Mouse (Mus musculus) embryonic facial prominence, embryonic 11.5 days (tissue): ENCODE data around the gene Ubr7. TPM values are rescaled to one million over a fixed set of nuclear protein-coding genes. Genes with fewer than 3 reads are reported as not detected.
A peak's percentile ranks its signal among the peaks of the same experiment; 100 is the strongest.

ENCODE experiments used
- ATAC-seq: fragments of 200-750 bp; cut with Nextera tagmentation; replicated peaks from 2 replicates; pipeline ENCODE4 v1.8.0; 2017; ENCODE audit warnings: low read depth; ENCODE audit not compliant: insufficient number of reproducible peaks, low FRiP score, low TSS enrichment
- DNase-seq: peaks from one replicate; pipeline ENCODE4 v3.0.0-alpha.2; 2015; ENCODE audit warnings: low spot score
- H3K27ac ChIP-seq: fragments of 300-500 bp; sonication (generic); replicated peaks from 2 replicates; pipeline ENCODE4 v1.5.1; 2014; ENCODE audit warnings: mild to moderate bottlenecking, low read depth, low read length, control low read depth
- H3K27me3 ChIP-seq: fragments of 300-500 bp; sonication (generic); 2 replicates; pipeline ENCODE4 v1.6.1; 2014; ENCODE audit warnings: mild to moderate bottlenecking, low read length, moderate library complexity, mixed read lengths; ENCODE audit not compliant: control insufficient read depth, insufficient read depth
- H3K36me3 ChIP-seq: fragments of 300-500 bp; sonication (generic); replicated peaks from 2 replicates; pipeline ENCODE4 v1.6.1; 2014; ENCODE audit warnings: low read depth, mild to moderate bottlenecking, low read length, moderate library complexity, mixed read lengths; ENCODE audit not compliant: control insufficient read depth, insufficient read depth
- H3K4me1 ChIP-seq: fragments of 300-500 bp; sonication (generic); 2 replicates; pipeline ENCODE4 v1.6.1; 2014; ENCODE audit warnings: low read length, mixed read lengths; ENCODE audit not compliant: control insufficient read depth, insufficient read depth
- H3K4me2 ChIP-seq: fragments of 300-500 bp; sonication (generic); 2 replicates; pipeline ENCODE4 v1.6.1; 2014; ENCODE audit warnings: low read depth, mild to moderate bottlenecking, control low read depth, low read length, moderate library complexity
- H3K4me3 ChIP-seq: fragments of 300-500 bp; sonication (generic); 2 replicates; pipeline ENCODE4 v1.5.1; 2014; ENCODE audit warnings: low read depth, low read length, control low read depth
- H3K9ac ChIP-seq: fragments of 300-500 bp; sonication (generic); replicated peaks from 2 replicates; pipeline ENCODE4 v1.6.1; 2014; ENCODE audit warnings: mild to moderate bottlenecking, control low read depth, low read length
- H3K9me3 ChIP-seq: fragments of 300-500 bp; sonication (generic); replicated peaks from 2 replicates; pipeline ENCODE4 v1.6.1; 2016; ENCODE audit warnings: mild to moderate bottlenecking, low read length, inconsistent platforms, mixed read lengths; ENCODE audit not compliant: control insufficient read depth
- WGBS: fragments of 180-500 bp; shearing (Covaris S2); extraction: QIAGEN DNeasy Blood & Tissue Kit; methylation state at CpG from one replicate; pipeline ENCODE4 v1.1.7; 2014; 5-methylcytosine and 5-hydroxymethylcytosine counted together
- polyA plus RNA-seq: library from polyadenylated mRNA; unstranded; fragments of >200 nt; fragmentation: Nextera tagmentation; extraction: Ambion mirVana; gene quantifications from 2 replicates; pipeline ENCODE4 v1.2.1, GENCODE M21; 2014

Gene Ubr7
- 61.7 and 68.1 TPM in 2 replicates for polyA plus RNA-seq

DNA sequence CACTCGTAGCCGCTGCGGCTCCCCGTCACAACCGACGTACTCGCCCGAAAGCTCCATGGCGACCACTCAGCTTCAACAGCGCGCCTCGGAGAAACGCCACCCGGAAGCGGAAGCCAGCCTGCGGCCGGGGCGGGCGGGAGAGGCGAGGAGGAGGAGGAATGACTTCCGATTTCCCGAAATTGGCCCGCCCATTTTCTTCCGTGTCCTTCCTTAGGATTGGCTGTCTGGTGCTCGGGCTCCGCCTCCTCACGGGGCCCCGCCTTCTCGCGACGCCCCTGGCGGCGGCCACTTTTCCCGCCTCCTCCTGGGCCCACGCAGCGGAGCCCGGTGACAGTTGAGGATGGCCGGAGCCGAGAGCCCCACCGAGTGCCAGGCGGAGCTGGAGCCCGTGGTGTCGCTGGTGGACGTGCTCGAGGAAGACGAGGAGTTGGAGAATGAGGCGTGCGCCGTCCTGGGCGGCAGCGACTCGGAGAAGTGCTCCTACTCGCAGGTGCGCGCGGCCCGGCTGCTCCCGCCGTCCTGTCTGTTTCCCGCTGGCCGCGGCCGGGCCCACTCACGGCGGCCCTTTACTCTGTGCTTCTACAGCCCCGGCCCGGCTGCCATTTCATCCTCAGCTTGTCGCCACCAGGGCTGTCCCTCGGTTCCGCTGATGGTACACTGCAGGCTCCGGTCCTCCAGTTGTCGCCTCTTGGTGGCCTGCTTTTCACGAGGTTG lies at the start of gene Ubr7, which contains the start of the genes Gm28051 and Gon7:
Ubr7 (plus strand) TSS at position 279 of the 714 bp plus-strand sequence.
Gm28051 (minus strand) TSS at position 77 of the 714 bp plus-strand sequence.
Gon7 (minus strand) TSS at position 115 of the 714 bp plus-strand sequence.
- H3K27ac ChIP-seq: peak within 1 kb of the TSS; percentile 75
- no peaks in the 10 kb centered on the region for H3K36me3 ChIP-seq
- peak within 1 kb of the TSS; percentile 77 for H3K4me3 ChIP-seq
- DNase-seq (peak; percentile 99), ATAC-seq (peak; percentile 95)
- H3K27me3 ChIP-seq: no peaks in the 10 kb centered on the region
- H3K9ac ChIP-seq: peak within 1 kb of the TSS; percentile 77
- under 1% methylated on average over 73 of the region's 73 CpGs for WGBS
- peaks cover 5% of the 10 kb centered on the region; the same call in 1 of the 2 replicates for H3K4me1 ChIP-seq
- peak within 1 kb of the TSS; percentile 72 for H3K4me2 ChIP-seq
- H3K9me3 ChIP-seq: no peaks in the 10 kb centered on the region

DNA sequence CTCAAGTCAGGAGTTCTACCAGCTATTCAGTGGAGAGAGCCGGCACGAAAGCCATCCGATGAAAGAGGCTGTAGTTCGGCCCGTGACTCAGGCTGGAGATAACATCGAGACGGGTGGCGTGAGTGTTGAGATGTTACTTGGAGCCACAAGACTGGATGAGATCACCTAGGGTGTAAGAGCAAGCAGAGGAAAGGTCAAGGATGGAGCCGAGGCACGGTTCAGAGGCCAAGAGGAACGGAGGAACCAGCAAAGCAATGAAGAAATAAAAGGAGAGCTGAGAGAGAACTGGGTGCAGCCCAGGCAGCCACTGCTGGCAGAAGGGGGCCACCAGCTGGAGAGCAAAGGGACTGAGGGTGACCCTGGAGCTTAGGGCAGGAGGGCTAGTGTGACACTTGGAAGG lies 49.5 kb upstream of the Ubr7 start:
- no peaks in the 10 kb centered on the region for H3K36me3 ChIP-seq
- H3K9me3 ChIP-seq: no peaks in the 10 kb centered on the region
- H3K9ac ChIP-seq: no peak overlapping the region
- H3K4me2 ChIP-seq: no peak overlapping the region
- H3K27ac ChIP-seq: no peak overlapping the region
- 82% methylated on average over 11 of the region's 11 CpGs for WGBS
- H3K27me3 ChIP-seq: no peaks in the 10 kb centered on the region
- DNase-seq (no peak), ATAC-seq (no peak)
- H3K4me1 ChIP-seq: peaks cover 4% of the 10 kb centered on the region; the same call in 1 of the 2 replicates
- H3K4me3 ChIP-seq: no peak overlapping the region

DNA sequence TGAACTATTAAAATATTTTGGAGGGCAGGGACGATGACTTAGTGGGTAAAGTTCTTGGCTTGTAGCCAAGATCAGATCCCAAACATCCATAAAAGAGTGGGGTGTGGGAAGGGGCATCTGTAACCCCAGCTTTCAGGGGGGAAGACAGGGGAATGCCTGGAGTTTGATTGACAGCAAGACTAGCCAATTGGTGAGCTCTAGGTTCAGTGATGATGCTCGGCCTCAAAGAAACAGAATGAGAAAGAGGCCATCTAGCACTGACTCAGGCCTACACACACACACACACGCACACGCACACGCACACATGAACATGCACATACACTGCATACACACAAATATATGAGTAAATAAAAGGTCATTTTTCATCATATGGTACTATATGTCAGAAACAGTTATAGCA lies 47.9 kb upstream of the Ubr7 start:
- H3K4me3 ChIP-seq: no peak overlapping the region
- no peaks in the 10 kb centered on the region for H3K36me3 ChIP-seq
- 84% methylated on average over 5 of the region's 5 CpGs for WGBS
- H3K9ac ChIP-seq: no peak overlapping the region
- H3K4me1 ChIP-seq: no peaks in the 10 kb centered on the region
- ATAC-seq (no peak), DNase-seq (no peak)
- H3K27me3 ChIP-seq: no peaks in the 10 kb centered on the region
- H3K9me3 ChIP-seq: no peaks in the 10 kb centered on the region
- no peak overlapping the region for H3K27ac ChIP-seq
- H3K4me2 ChIP-seq: no peak overlapping the region

DNA sequence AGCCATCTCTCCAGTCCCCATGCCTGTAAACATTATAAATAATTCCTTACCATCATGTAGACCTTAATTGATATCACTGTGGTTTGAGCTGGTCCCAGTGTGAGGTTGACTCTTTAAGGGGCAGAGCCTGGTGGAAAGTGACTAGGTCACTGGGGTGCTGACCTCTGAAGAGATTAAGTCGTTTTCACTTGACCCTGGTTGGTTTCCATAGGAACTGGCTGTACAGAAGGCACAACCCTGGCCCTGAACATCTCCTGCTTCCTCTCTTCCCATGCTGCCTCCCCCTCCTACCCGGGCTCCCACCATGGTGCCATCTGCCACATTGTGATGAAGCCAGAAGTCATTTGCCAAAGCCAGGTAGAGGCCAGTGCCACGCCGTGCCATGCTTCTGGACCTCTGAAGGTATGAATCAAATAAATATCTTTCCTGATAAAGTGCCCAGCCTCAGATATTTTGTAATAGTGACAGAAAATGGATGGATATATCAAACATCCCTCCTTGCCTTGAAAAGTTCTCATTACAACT lies 46.9 kb upstream of the Ubr7 start:
- Histone ChIP-seq H3K9ac (no peak overlapping the region), H3K27me3 (no peaks in the 10 kb centered on the region), H3K27ac (no peak overlapping the region), H3K36me3 (no peaks in the 10 kb centered on the region), H3K4me2 (no peak overlapping the region), H3K4me1 (no peaks in the 10 kb centered on the region), H3K4me3 (no peak overlapping the region), H3K9me3 (no peaks in the 10 kb centered on the region)
- ATAC-seq (no peak), DNase-seq (no peak)
- WGBS: 53% methylated on average over 4 of the region's 4 CpGs

DNA sequence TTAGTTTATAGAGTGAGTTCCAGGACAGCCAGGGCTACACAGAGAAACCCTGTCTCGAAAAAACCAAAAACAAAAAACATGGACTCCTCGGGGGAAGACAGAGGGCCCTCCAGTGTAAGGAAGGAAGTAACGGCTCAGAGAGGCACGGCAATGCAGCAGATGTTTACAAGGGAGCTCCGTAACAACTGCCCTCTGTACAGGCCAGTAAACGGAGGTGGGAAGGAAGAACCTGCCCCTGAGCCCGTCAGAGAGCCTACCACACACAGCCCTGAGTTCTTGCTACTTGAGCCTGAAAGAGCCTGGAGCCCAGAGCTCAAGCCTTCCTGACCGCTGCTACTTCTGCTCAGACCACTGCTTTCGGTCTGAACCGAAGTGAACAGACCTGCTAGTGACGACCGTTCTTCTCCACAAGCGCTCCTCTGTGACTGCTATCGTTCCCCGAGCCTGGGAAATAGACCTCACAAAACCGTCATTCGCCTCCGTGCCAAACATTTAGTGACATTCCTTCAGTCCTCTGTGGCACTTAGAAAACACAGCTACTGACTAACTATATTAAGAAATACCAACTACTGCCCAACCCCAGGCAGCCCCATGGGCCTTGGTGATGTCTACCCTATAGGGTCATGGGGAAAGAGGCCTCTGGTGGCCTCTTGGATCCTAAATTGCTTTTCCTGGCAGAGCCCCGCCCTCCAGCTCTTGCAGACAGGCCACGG lies 44.5 kb upstream of the Ubr7 start:
- DNase-seq: no peak
- no peaks in the 10 kb centered on the region for H3K27me3 ChIP-seq
- no peak for ATAC-seq
- H3K9ac ChIP-seq: no peak overlapping the region; the same call in 1 of the 2 replicates
- H3K27ac ChIP-seq: no peak overlapping the region
- no peaks in the 10 kb centered on the region for H3K9me3 ChIP-seq
- no peak overlapping the region for H3K4me3 ChIP-seq
- WGBS: 67% methylated on average over 20 of the region's 20 CpGs
- no peaks in the 10 kb centered on the region for H3K4me1 ChIP-seq
- no peak overlapping the region for H3K4me2 ChIP-seq
- H3K36me3 ChIP-seq: no peaks in the 10 kb centered on the region

DNA sequence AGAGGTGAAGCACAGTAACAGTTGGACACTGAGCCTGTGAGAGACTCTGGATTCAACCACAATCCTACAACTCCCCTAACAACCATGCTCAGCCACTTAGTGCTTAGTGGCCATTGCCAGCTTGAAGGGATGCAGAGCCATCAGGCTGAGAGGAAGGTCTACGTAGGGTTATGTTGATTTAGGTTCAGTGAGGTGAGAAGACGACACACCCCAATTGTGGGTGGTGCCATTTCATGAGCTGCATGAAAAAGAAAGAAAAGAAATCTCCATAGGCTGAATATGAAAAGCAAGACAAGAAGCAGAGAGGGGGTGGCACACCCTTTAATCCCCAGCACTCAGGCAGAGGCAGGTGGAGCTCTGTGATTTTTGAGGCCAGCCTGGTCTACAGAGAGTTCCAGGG lies 43.7 kb upstream of the Ubr7 start:
- H3K4me1 ChIP-seq: no peaks in the 10 kb centered on the region
- DNase-seq (no peak), ATAC-seq (no peak)
- 78% methylated on average over 2 of the region's 2 CpGs for WGBS
- H3K9me3 ChIP-seq: no peaks in the 10 kb centered on the region
- no peaks in the 10 kb centered on the region for H3K27me3 ChIP-seq
- no peak overlapping the region for H3K4me2 ChIP-seq
- no peak overlapping the region for H3K4me3 ChIP-seq
- no peak overlapping the region for H3K27ac ChIP-seq
- no peaks in the 10 kb centered on the region for H3K36me3 ChIP-seq
- no peak overlapping the region for H3K9ac ChIP-seq

DNA sequence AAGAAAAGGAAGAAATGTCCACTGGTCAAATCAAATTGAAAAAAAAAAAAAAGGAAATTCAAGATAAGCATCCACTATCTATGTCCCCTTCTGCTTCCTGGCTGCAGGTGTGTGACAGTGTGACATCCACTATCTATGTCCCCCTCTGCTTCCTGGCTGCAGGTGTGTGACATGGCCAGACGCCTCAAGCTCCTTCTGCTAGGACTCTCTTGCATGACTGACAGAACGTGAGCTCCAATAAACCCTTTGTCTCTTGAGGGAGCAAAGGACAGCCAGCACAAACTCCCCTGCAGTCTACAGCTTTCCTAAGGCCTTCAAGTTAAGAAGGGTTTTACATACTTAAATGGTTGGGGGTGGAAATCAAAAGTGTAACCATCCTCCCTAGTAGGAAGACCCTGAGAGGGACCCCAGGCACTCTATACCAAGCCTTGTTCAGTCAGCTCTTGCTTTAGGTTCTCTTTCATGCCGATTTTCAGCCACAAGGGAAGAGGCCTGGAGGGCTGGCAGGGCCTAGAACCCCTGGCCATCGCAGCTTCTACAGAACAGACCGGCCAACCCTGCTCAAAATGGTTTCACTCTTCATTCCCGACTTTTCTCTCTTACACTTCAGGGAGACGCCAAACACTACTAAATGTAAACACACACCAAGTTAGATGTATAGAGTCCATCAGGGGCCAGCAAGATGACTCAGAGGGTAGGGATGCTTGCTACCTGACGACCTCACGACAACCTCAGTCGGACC lies 42.9 kb upstream of the Ubr7 start:
- no peaks in the 10 kb centered on the region for H3K4me1 ChIP-seq
- H3K36me3 ChIP-seq: no peaks in the 10 kb centered on the region
- no peaks in the 10 kb centered on the region for H3K9me3 ChIP-seq
- H3K4me3 ChIP-seq: no peak overlapping the region
- H3K27ac ChIP-seq: no peak overlapping the region
- H3K9ac ChIP-seq: no peak overlapping the region
- WGBS: 81% methylated on average over 10 of the region's 10 CpGs
- DNase-seq: no peak
- no peak overlapping the region for H3K4me2 ChIP-seq
- no peaks in the 10 kb centered on the region for H3K27me3 ChIP-seq
- no peak for ATAC-seq
